Mouse (Mus musculus): ENCODE measurements at regions not wholly inside any gene's neighbourhood (a gene's known extent, or its start where the extent isn't known, plus 50 kb on each side); places are given as distances from the start of the nearest gene placed in this dataset.

- no peak overlapping the region for H3K27ac ChIP-seq (ENCODE audit: low read length)
- H3K9ac ChIP-seq (ENCODE audit: low read depth, low read length): no peak overlapping the region
- no peaks in the 10 kb centered on the region for H3K9me3 ChIP-seq (ENCODE audit: control insufficient read depth, low read length)
- WGBS: 47% methylated on average over 2 of the region's 2 CpGs
- no peak for ATAC-seq
- H3K4me2 ChIP-seq (ENCODE audit: low read depth, low read length): no peak overlapping the region
- H3K36me3 ChIP-seq (ENCODE audit: control insufficient read depth, insufficient read depth, low read length): no peaks in the 10 kb centered on the region
- H3K4me3 ChIP-seq (ENCODE audit: low read length): no peak overlapping the region
- H3K4me1 ChIP-seq (ENCODE audit: control insufficient read depth, insufficient read depth, low read length): no peaks in the 10 kb centered on the region
- H3K27me3 ChIP-seq (replicated peaks; ENCODE audit: control insufficient read depth, insufficient read depth, low read length): no peaks in the 10 kb centered on the region
Measured at GRCm38 (mm10) chr6:93305176-93305575, 361.9 kb upstream of the Adamts9 start.

DNA sequence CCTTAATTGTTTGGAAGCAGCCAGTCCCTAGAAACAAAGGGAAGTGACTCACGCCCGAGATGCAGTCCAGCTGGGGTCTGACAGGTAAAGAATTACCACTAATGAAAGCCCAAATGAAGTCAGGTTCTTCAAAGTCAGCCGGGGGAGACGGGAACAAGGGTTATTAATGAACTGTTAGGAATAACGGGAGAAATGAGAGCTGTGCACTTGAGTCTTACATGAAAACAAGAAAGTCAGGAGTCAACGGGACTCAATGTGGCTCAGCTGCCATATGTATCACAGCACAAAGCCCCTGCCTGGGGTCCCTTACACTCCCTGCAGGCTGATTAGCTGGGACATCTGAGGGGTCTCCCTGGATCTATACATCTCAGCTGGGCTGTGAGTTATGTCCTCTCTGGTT lies 354.7 kb upstream of the Adamts9 start:
- WGBS: 18% methylated on average over 6 of the region's 6 CpGs
- Histone ChIP-seq H3K27ac (ENCODE audit: low read length) (no peak overlapping the region), H3K4me3 (ENCODE audit: low read length) (no peak overlapping the region), H3K4me1 (ENCODE audit: control insufficient read depth, insufficient read depth, low read length) (no peaks in the 10 kb centered on the region), H3K4me2 (ENCODE audit: low read depth, low read length) (no peak overlapping the region), H3K27me3 (replicated peaks; ENCODE audit: control insufficient read depth, insufficient read depth, low read length) (no peaks in the 10 kb centered on the region), H3K36me3 (ENCODE audit: control insufficient read depth, insufficient read depth, low read length) (no peaks in the 10 kb centered on the region), H3K9ac (ENCODE audit: low read depth, low read length) (no peak overlapping the region), H3K9me3 (ENCODE audit: control insufficient read depth, low read length) (no peaks in the 10 kb centered on the region)
- no peak for ATAC-seq

DNA sequence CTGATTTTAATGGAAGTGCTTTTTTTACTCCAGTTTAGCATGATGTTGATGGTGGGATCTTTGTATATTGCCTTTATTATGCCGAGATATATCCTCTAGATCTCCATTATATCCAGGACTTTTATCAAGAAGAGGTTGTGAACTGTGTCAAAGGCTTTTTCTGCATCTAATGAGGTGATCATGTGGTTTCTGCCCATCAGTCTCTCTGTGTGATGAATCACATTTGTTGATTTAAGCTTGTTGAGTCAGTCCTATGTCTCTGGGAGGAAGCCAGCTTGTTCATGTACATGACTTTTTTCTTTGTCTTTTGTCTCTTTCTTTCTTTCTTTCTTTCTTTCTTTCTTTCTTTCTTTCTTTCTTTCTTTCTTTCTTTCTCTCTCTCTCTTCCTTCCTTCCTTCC lies 348.4 kb upstream of the Adamts9 start:
- H3K27ac ChIP-seq (ENCODE audit: low read length): no peak overlapping the region
- ATAC-seq: no peak
- H3K9me3 ChIP-seq (ENCODE audit: control insufficient read depth, low read length): no peaks in the 10 kb centered on the region
- H3K9ac ChIP-seq (ENCODE audit: low read depth, low read length): no peak overlapping the region
- no peak overlapping the region for H3K4me2 ChIP-seq (ENCODE audit: low read depth, low read length)
- 84% methylated on average over 1 of the region's 1 CpGs for WGBS
- H3K27me3 ChIP-seq (replicated peaks; ENCODE audit: control insufficient read depth, insufficient read depth, low read length): no peaks in the 10 kb centered on the region
- H3K36me3 ChIP-seq (ENCODE audit: control insufficient read depth, insufficient read depth, low read length): no peaks in the 10 kb centered on the region
- H3K4me1 ChIP-seq (ENCODE audit: control insufficient read depth, insufficient read depth, low read length): no peaks in the 10 kb centered on the region
- no peak overlapping the region for H3K4me3 ChIP-seq (ENCODE audit: low read length)

DNA sequence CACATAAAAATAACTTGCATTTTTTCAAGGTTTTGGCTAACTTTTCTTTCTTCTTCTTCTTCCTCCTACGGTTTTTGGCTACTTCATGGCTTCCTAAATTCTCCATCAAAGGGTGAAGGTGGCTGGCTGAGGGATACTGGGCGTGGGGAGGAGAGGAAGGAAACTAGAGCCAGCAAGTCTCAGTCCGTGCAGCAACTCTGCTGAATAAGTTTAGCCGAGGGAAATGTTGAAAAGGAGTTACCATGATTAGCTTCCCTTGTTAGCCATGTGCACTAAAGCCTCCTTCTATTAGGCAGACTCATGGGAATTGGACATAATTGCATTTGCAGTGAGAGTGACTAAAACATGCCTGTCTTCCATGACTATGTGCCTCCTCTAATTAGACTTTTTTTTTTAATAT lies 345.1 kb upstream of the Adamts9 start:
- Histone ChIP-seq H3K9ac (ENCODE audit: low read depth, low read length) (no peak overlapping the region), H3K36me3 (ENCODE audit: control insufficient read depth, insufficient read depth, low read length) (no peaks in the 10 kb centered on the region), H3K4me1 (ENCODE audit: control insufficient read depth, insufficient read depth, low read length) (no peaks in the 10 kb centered on the region), H3K4me3 (ENCODE audit: low read length) (no peak overlapping the region), H3K4me2 (ENCODE audit: low read depth, low read length) (no peak overlapping the region), H3K9me3 (ENCODE audit: control insufficient read depth, low read length) (no peaks in the 10 kb centered on the region), H3K27me3 (replicated peaks; ENCODE audit: control insufficient read depth, insufficient read depth, low read length) (no peaks in the 10 kb centered on the region), H3K27ac (ENCODE audit: low read length) (no peak overlapping the region)
- no peak for ATAC-seq
- 68% methylated on average over 4 of the region's 4 CpGs for WGBS

- H3K4me1 ChIP-seq (ENCODE audit: control insufficient read depth, insufficient read depth, low read length): no peaks in the 10 kb centered on the region
- H3K4me2 ChIP-seq (ENCODE audit: low read depth, low read length): no peak overlapping the region
- 85% methylated on average over 2 of the region's 2 CpGs for WGBS
- no peaks in the 10 kb centered on the region for H3K9me3 ChIP-seq (ENCODE audit: control insufficient read depth, low read length)
- H3K4me3 ChIP-seq (ENCODE audit: low read length): no peak overlapping the region
- no peak overlapping the region for H3K27ac ChIP-seq (ENCODE audit: low read length)
- H3K27me3 ChIP-seq (replicated peaks; ENCODE audit: control insufficient read depth, insufficient read depth, low read length): no peaks in the 10 kb centered on the region
- no peaks in the 10 kb centered on the region for H3K36me3 ChIP-seq (ENCODE audit: control insufficient read depth, insufficient read depth, low read length)
- ATAC-seq: no peak
- H3K9ac ChIP-seq (ENCODE audit: low read depth, low read length): no peak overlapping the region
Measured at GRCm38 (mm10) chr6:93285796-93286195, 342.5 kb upstream of the Adamts9 start.

DNA sequence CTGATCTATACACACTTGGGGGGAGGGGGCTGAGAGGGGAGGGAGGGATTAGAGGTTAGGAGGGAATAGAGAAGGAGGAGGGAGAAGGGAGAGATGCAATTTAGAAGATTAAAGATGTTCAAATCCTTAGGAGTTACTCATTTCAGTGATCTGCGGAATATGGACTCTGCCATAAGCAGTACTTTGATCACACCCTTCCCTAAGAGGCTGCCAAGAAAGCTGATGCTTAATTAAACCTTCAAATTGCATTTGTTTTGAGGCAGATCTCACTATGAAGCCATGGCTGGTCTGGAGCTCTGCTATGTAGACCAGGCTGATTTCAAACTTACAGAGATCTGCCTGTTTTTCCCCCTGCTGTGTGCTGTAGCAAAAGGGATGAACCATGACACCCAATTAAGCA lies 338.2 kb upstream of the Adamts9 start:
- H3K27ac ChIP-seq (ENCODE audit: low read length): no peak overlapping the region
- no peak overlapping the region for H3K4me2 ChIP-seq (ENCODE audit: low read depth, low read length)
- 87% methylated on average over 1 of the region's 1 CpGs for WGBS
- no peak for ATAC-seq
- no peak overlapping the region for H3K9ac ChIP-seq (ENCODE audit: low read depth, low read length)
- H3K27me3 ChIP-seq (replicated peaks; ENCODE audit: control insufficient read depth, insufficient read depth, low read length): no peaks in the 10 kb centered on the region
- H3K4me3 ChIP-seq (ENCODE audit: low read length): no peak overlapping the region
- no peaks in the 10 kb centered on the region for H3K9me3 ChIP-seq (ENCODE audit: control insufficient read depth, low read length)
- H3K36me3 ChIP-seq (ENCODE audit: control insufficient read depth, insufficient read depth, low read length): no peaks in the 10 kb centered on the region
- no peaks in the 10 kb centered on the region for H3K4me1 ChIP-seq (ENCODE audit: control insufficient read depth, insufficient read depth, low read length)

DNA sequence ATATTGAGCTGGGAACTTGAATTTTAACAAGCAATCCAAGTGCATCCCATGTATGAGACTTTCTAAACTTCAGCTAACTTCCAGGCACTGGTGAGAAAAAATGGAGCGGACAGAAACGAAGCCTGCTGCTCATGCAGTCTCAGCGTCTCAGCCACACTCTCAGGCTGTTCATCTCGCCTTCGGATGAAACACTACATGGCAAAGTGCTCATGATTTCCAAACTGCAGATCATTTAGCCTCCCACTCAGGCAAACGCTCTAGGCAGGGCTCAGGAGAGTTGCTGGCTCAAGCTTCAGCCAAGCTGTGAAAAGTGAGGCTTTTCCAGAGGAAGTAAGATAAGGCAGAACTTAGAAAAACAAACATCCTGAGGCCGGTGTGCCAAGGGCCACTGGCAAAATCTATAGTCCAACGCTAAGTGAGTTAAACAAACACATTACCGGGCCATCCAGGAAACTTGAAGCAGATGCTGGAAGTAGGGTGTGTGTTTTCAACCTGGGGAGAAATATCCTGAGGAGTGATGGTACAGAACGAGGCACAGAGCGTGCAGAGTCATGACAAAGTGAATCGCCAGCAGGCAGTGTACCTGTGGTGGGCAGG lies 330.7 kb upstream of the Adamts9 start:
- no peaks in the 10 kb centered on the region for H3K9me3 ChIP-seq (ENCODE audit: control insufficient read depth, low read length)
- H3K4me1 ChIP-seq (ENCODE audit: control insufficient read depth, insufficient read depth, low read length): no peaks in the 10 kb centered on the region
- no peaks in the 10 kb centered on the region for H3K36me3 ChIP-seq (ENCODE audit: control insufficient read depth, insufficient read depth, low read length)
- no peak overlapping the region for H3K4me3 ChIP-seq (ENCODE audit: low read length)
- WGBS: 39% methylated on average over 12 of the region's 12 CpGs
- H3K9ac ChIP-seq (ENCODE audit: low read depth, low read length): no peak overlapping the region
- H3K27ac ChIP-seq (ENCODE audit: low read length): no peak overlapping the region
- ATAC-seq: no peak
- no peaks in the 10 kb centered on the region for H3K27me3 ChIP-seq (replicated peaks; ENCODE audit: control insufficient read depth, insufficient read depth, low read length)
- H3K4me2 ChIP-seq (ENCODE audit: low read depth, low read length): no peak overlapping the region

GRCm38 (mm10) chr6:93272206-93272605 lies 328.9 kb upstream of the Adamts9 start:
- Histone ChIP-seq H3K27me3 (replicated peaks; ENCODE audit: control insufficient read depth, insufficient read depth, low read length) (no peaks in the 10 kb centered on the region), H3K36me3 (ENCODE audit: control insufficient read depth, insufficient read depth, low read length) (no peaks in the 10 kb centered on the region), H3K9me3 (ENCODE audit: control insufficient read depth, low read length) (no peaks in the 10 kb centered on the region), H3K27ac (ENCODE audit: low read length) (no peak overlapping the region), H3K4me3 (ENCODE audit: low read length) (no peak overlapping the region), H3K9ac (ENCODE audit: low read depth, low read length) (no peak overlapping the region), H3K4me2 (ENCODE audit: low read depth, low read length) (no peak overlapping the region), H3K4me1 (ENCODE audit: control insufficient read depth, insufficient read depth, low read length) (no peaks in the 10 kb centered on the region)
- ATAC-seq: no peak
- WGBS: 54% methylated on average over 4 of the region's 4 CpGs

GRCm38 (mm10) chr6:93266826-93267225 lies 323.5 kb upstream of the Adamts9 start:
- WGBS: 91% methylated on average over 5 of the region's 5 CpGs
- H3K9ac ChIP-seq (ENCODE audit: low read depth, low read length): no peak overlapping the region
- no peak for ATAC-seq

GRCm38 (mm10) chr6:93265164-93265563 lies 321.9 kb upstream of the Adamts9 start:
- Histone ChIP-seq H3K4me1 (ENCODE audit: control insufficient read depth, insufficient read depth, low read length) (no peaks in the 10 kb centered on the region), H3K9me3 (ENCODE audit: control insufficient read depth, low read length) (no peaks in the 10 kb centered on the region), H3K9ac (ENCODE audit: low read depth, low read length) (no peak overlapping the region), H3K4me2 (ENCODE audit: low read depth, low read length) (no peak overlapping the region), H3K36me3 (ENCODE audit: control insufficient read depth, insufficient read depth, low read length) (no peaks in the 10 kb centered on the region), H3K4me3 (ENCODE audit: low read length) (no peak overlapping the region), H3K27me3 (replicated peaks; ENCODE audit: control insufficient read depth, insufficient read depth, low read length) (no peaks in the 10 kb centered on the region), H3K27ac (ENCODE audit: low read length) (no peak overlapping the region)
- ATAC-seq: no peak
- 85% methylated on average over 2 of the region's 2 CpGs for WGBS

More at GRCm38 (mm10) chr6:93266826-93267225, 323.5 kb upstream of the Adamts9 start:
- Histone ChIP-seq H3K4me2 (ENCODE audit: low read depth, low read length) (no peak overlapping the region), H3K4me3 (ENCODE audit: low read length) (no peak overlapping the region), H3K4me1 (ENCODE audit: control insufficient read depth, insufficient read depth, low read length) (no peaks in the 10 kb centered on the region), H3K9me3 (ENCODE audit: control insufficient read depth, low read length) (no peaks in the 10 kb centered on the region), H3K36me3 (ENCODE audit: control insufficient read depth, insufficient read depth, low read length) (no peaks in the 10 kb centered on the region), H3K27me3 (replicated peaks; ENCODE audit: control insufficient read depth, insufficient read depth, low read length) (no peaks in the 10 kb centered on the region), H3K27ac (ENCODE audit: low read length) (no peak overlapping the region)

Data from intestine, embryonic 16.5 days (tissue).